Mouse (Mus musculus): Measurements from ENCODE around the gene Aqp8.

- TF ChIP-seq GATA1 (IDR thresholded peaks at IDR 0.05; ENCODE audit: borderline replicate concordance, low read length) (no peak), FLI1 (IDR thresholded peaks at IDR 0.05; ENCODE audit: low read length) (no peak)
Measured at GRCm38 (mm10) chr7:123442079-123442478, 20.0 kb upstream of the Aqp8 start.

Data from megakaryocyte, embryonic 14.5 days (primary cell).